Mouse (Mus musculus) midbrain, embryonic 15.5 days (tissue): ENCODE measurements around the gene Gm20388. TPM values are rescaled to one million over a fixed set of nuclear protein-coding genes. Genes with fewer than 3 reads are reported as not detected.

ENCODE experiments used
- ATAC-seq: fragments of 200-750 bp; cut with Nextera tagmentation; replicated peaks from 2 replicates; pipeline ENCODE4 v1.8.0; 2017; ENCODE audit warnings: moderate TSS enrichment
- H3K27ac ChIP-seq: fragments of 300-500 bp; sonication (generic); 2 replicates; pipeline ENCODE4 v1.5.1; 2015; ENCODE audit warnings: mild to moderate bottlenecking, inconsistent platforms
- H3K27me3 ChIP-seq: fragments of 300-500 bp; sonication (generic); replicated peaks from 2 replicates; pipeline ENCODE4 v1.6.1; 2015; ENCODE audit warnings: inconsistent platforms
- H3K36me3 ChIP-seq: fragments of 300-500 bp; sonication (generic); replicated peaks from 2 replicates; pipeline ENCODE4 v1.6.1; 2015; ENCODE audit warnings: inconsistent platforms
- H3K4me1 ChIP-seq: fragments of 300-500 bp; sonication (generic); 2 replicates; pipeline ENCODE4 v1.6.1; 2015; ENCODE audit warnings: inconsistent platforms
- H3K4me2 ChIP-seq: fragments of 300-500 bp; sonication (generic); 2 replicates; pipeline ENCODE4 v1.6.1; 2015; ENCODE audit warnings: inconsistent platforms, mild to moderate bottlenecking, moderate library complexity
- H3K4me3 ChIP-seq: fragments of 300-500 bp; sonication (generic); 2 replicates; pipeline ENCODE4 v1.5.1; 2015; ENCODE audit warnings: mild to moderate bottlenecking, inconsistent platforms
- H3K9ac ChIP-seq: fragments of 300-500 bp; sonication (generic); 2 replicates; pipeline ENCODE4 v1.6.1; 2015; ENCODE audit warnings: mild to moderate bottlenecking, inconsistent platforms
- H3K9me3 ChIP-seq: fragments of 300-500 bp; sonication (generic); 2 replicates; pipeline ENCODE4 v1.6.1; 2016; ENCODE audit warnings: inconsistent platforms
- whole genome bisulfite sequencing: fragments of 180-500 bp; shearing (Covaris S2); methylation state at CpG from one replicate; pipeline ENCODE4 v1.1.7; 2015; ENCODE audit warnings: mixed read lengths; 5-methylcytosine and 5-hydroxymethylcytosine counted together
- polyA plus RNA-seq: library from polyadenylated mRNA; unstranded; fragments of >200 nt; fragmentation: Nextera tagmentation; extraction: Ambion mirVana; gene quantifications from 2 replicates; pipeline ENCODE4 v1.2.1, GENCODE M21; 2015

Gm20388 gene
- polyA plus RNA-seq, 1 experiment from 2014 or later = 5.6 TPM

GRCm38 (mm10) chr8:120498926-120499605 lies 588.4 kb downstream of the Gm20388 start:
- H3K4me2 ChIP-seq = peak overlapping the region; percentile 36
- ATAC-seq = peak; percentile 27; the same call in 1 of the 2 replicates
- no peaks in the 10 kb centered on the region for H3K27me3 ChIP-seq
- no peaks in the 10 kb centered on the region for H3K9me3 ChIP-seq
- no peaks in the 10 kb centered on the region for H3K36me3 ChIP-seq
- H3K27ac ChIP-seq = peak overlapping the region; percentile 74
- H3K4me3 ChIP-seq = no peak overlapping the region
- H3K9ac ChIP-seq = 0 out of 2 replicates have a peak overlapping the region, but pooled peaks have one; percentile 7
- 15% methylated on average over 9 of the region's 9 CpGs for WGBS
- peaks cover 91% of the 10 kb centered on the region for H3K4me1 ChIP-seq

GRCm38 (mm10) chr8:120500701-120501261 lies 590.1 kb downstream of the Gm20388 start:
- Histone ChIP-seq H3K4me3 (no peak overlapping the region), H3K9ac (no peak overlapping the region), H3K27ac (no peak overlapping the region), H3K36me3 (no peaks in the 10 kb centered on the region), H3K9me3 (no peaks in the 10 kb centered on the region), H3K4me1 (peaks cover 91% of the 10 kb centered on the region), H3K4me2 (no peak overlapping the region), H3K27me3 (no peaks in the 10 kb centered on the region)
- ATAC-seq = no peak
- WGBS = 79% methylated on average over 8 of the region's 8 CpGs

- ATAC-seq = no peak
- no peaks in the 10 kb centered on the region for H3K27me3 ChIP-seq
- H3K27ac ChIP-seq = no peak overlapping the region
- H3K4me1 ChIP-seq = peaks cover 94% of the 10 kb centered on the region
- no peak overlapping the region for H3K9ac ChIP-seq
- no peaks in the 10 kb centered on the region for H3K9me3 ChIP-seq
- no peaks in the 10 kb centered on the region for H3K36me3 ChIP-seq
- H3K4me2 ChIP-seq = no peak overlapping the region
- no peak overlapping the region for H3K4me3 ChIP-seq
- WGBS = 90% methylated on average over 5 of the region's 5 CpGs
These were observed 590.8 kb downstream of the Gm20388 start for GRCm38 (mm10) chr8:120501426-120501825.

GRCm38 (mm10) chr8:120502428-120502827 lies 591.8 kb downstream of the Gm20388 start:
- H3K4me2 ChIP-seq = no peak overlapping the region
- no peak for ATAC-seq
- WGBS = 45% methylated on average over 5 of the region's 5 CpGs
- H3K9me3 ChIP-seq = no peaks in the 10 kb centered on the region
- peaks cover 93% of the 10 kb centered on the region for H3K4me1 ChIP-seq
- no peak overlapping the region for H3K27ac ChIP-seq
- H3K9ac ChIP-seq = no peak overlapping the region
- no peak overlapping the region for H3K4me3 ChIP-seq
- no peaks in the 10 kb centered on the region for H3K36me3 ChIP-seq
- no peaks in the 10 kb centered on the region for H3K27me3 ChIP-seq

GRCm38 (mm10) chr8:120504251-120505081 lies 593.8 kb downstream of the Gm20388 start:
- Histone ChIP-seq H3K27me3 (no peaks in the 10 kb centered on the region), H3K4me3 (peak overlapping the region; percentile 24), H3K9ac (peak overlapping the region; percentile 23), H3K27ac (peak overlapping the region; percentile 84), H3K4me2 (peak overlapping the region; percentile 55), H3K36me3 (no peaks in the 10 kb centered on the region), H3K9me3 (no peaks in the 10 kb centered on the region), H3K4me1 (peaks cover 93% of the 10 kb centered on the region)
- 5% methylated on average over 20 of the region's 20 CpGs for WGBS
- ATAC-seq = peak; percentile 43

GRCm38 (mm10) chr8:120505082-120505511 lies 594.5 kb downstream of the Gm20388 start:
- Histone ChIP-seq H3K36me3 (no peaks in the 10 kb centered on the region), H3K27ac (peak overlapping the region; percentile 84), H3K4me2 (peak overlapping the region; percentile 55), H3K9me3 (no peaks in the 10 kb centered on the region), H3K27me3 (no peaks in the 10 kb centered on the region), H3K4me1 (peaks cover 95% of the 10 kb centered on the region), H3K4me3 (peak overlapping the region; percentile 24), H3K9ac (peak overlapping the region; percentile 23)
- ATAC-seq = peak; percentile 10; the same call in 1 of the 2 replicates
- WGBS = 2% methylated on average over 19 of the region's 19 CpGs

GRCm38 (mm10) chr8:120505619-120506310 lies 595.1 kb downstream of the Gm20388 start:
- H3K9ac ChIP-seq = peak overlapping the region; percentile 23; the same call in 1 of the 2 replicates
- peaks cover 95% of the 10 kb centered on the region for H3K4me1 ChIP-seq

GRCm38 (mm10) chr8:120506562-120506961 lies 595.9 kb downstream of the Gm20388 start:
- Histone ChIP-seq H3K9ac (no peak overlapping the region), H3K4me3 (no peak overlapping the region), H3K27ac (no peak overlapping the region), H3K36me3 (no peaks in the 10 kb centered on the region), H3K4me1 (peaks cover 95% of the 10 kb centered on the region), H3K27me3 (no peaks in the 10 kb centered on the region), H3K9me3 (no peaks in the 10 kb centered on the region), H3K4me2 (0 out of 2 replicates have a peak overlapping the region, but pooled peaks have one; percentile 55)
- 47% methylated on average over 2 of the region's 2 CpGs for WGBS
- no peak for ATAC-seq

More at GRCm38 (mm10) chr8:120505619-120506310, 595.1 kb downstream of the Gm20388 start:
- Histone ChIP-seq H3K4me2 (peak overlapping the region; percentile 55), H3K27ac (peak overlapping the region; percentile 84), H3K4me3 (peak overlapping the region; percentile 24), H3K36me3 (no peaks in the 10 kb centered on the region), H3K27me3 (no peaks in the 10 kb centered on the region), H3K9me3 (no peaks in the 10 kb centered on the region)
- WGBS = 10% methylated on average over 23 of the region's 23 CpGs
- ATAC-seq = no peak

GRCm38 (mm10) chr8:120507290-120507689 lies 596.6 kb downstream of the Gm20388 start:
- no peak overlapping the region for H3K4me2 ChIP-seq
- no peaks in the 10 kb centered on the region for H3K27me3 ChIP-seq
- no peak overlapping the region for H3K4me3 ChIP-seq
- 89% methylated on average over 9 of the region's 9 CpGs for WGBS
- no peak for ATAC-seq
- no peak overlapping the region for H3K27ac ChIP-seq
- no peaks in the 10 kb centered on the region for H3K36me3 ChIP-seq
- H3K9me3 ChIP-seq = no peaks in the 10 kb centered on the region
- H3K4me1 ChIP-seq = peaks cover 97% of the 10 kb centered on the region
- no peak overlapping the region for H3K9ac ChIP-seq

GRCm38 (mm10) chr8:120509136-120510034 lies 598.7 kb downstream of the Gm20388 start:
- WGBS = 4% methylated on average over 21 of the region's 21 CpGs
- Histone ChIP-seq H3K9ac (no peak overlapping the region), H3K9me3 (no peaks in the 10 kb centered on the region), H3K4me3 (no peak overlapping the region), H3K36me3 (no peaks in the 10 kb centered on the region), H3K4me1 (peaks cover 99% of the 10 kb centered on the region), H3K4me2 (peak overlapping the region; percentile 28), H3K27ac (peak overlapping the region; percentile 53), H3K27me3 (no peaks in the 10 kb centered on the region)
- peak; percentile 48 for ATAC-seq

- 0 out of 2 replicates have a peak overlapping the region, but pooled peaks have one; percentile 28 for H3K4me2 ChIP-seq
- no peaks in the 10 kb centered on the region for H3K9me3 ChIP-seq
- ATAC-seq = no peak
- 18% methylated on average over 5 of the region's 6 CpGs for WGBS
- H3K27me3 ChIP-seq = no peaks in the 10 kb centered on the region
- H3K4me1 ChIP-seq = peaks cover 99% of the 10 kb centered on the region
- peak overlapping the region; percentile 53 for H3K27ac ChIP-seq
- H3K9ac ChIP-seq = no peak overlapping the region
- H3K36me3 ChIP-seq = no peaks in the 10 kb centered on the region
- no peak overlapping the region for H3K4me3 ChIP-seq
These were observed 599.4 kb downstream of the Gm20388 start for GRCm38 (mm10) chr8:120510035-120510416.
